Mouse (Mus musculus) heart, postnatal 0 days (tissue): ENCODE results near the gene Sbno2.

Experiments
- CTCF ChIP-seq: IDR thresholded peaks from 2 replicates; pipeline ENCODE4 v1.5.1; 2016; ENCODE audit warnings: antibody characterized with exemption, control low read depth, low read depth
- EP300 ChIP-seq: IDR thresholded peaks from 2 replicates; pipeline ENCODE4 v1.6.1; 2016; ENCODE audit warnings: antibody characterized with exemption, low read depth

DNA sequence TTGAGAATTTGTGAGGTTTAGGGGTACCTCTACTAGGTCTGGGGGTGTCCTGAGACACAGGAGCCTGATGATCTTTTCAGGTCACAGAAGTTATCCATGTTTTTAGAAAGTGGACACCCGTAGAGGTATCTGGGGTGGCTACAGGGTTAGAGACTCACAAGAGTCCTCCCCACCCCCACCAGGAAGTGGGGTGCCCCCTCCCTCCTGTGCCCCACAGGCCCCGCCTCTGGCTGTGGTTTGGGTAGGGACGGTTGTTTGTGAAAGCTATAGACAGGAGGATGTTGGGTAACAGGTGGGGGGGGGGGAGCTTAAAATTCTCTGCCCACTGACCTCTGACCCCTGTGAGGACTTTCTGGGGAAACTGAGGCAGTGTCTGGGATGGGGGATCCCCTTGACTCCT is 88.0 kb downstream of the Sbno2 start:
- TF ChIP-seq CTCF = no peak
- TF ChIP-seq EP300 = no peak
